Mouse (Mus musculus) stomach, postnatal 0 days (tissue): ENCODE data around the gene Ogdh.
A peak's percentile ranks its signal among the peaks of the same experiment; 100 is the strongest.

Experiments used
- CTCF ChIP-seq: IDR thresholded peaks from 2 replicates; pipeline ENCODE4 v1.5.1; 2016; ENCODE audit warnings: antibody characterized with exemption, low read depth, mild to moderate bottlenecking, moderate library complexity
- EP300 ChIP-seq: optimal IDR thresholded peaks from 2 replicates; pipeline ENCODE3; 2016; ENCODE audit warnings: antibody characterized with exemption

DNA sequence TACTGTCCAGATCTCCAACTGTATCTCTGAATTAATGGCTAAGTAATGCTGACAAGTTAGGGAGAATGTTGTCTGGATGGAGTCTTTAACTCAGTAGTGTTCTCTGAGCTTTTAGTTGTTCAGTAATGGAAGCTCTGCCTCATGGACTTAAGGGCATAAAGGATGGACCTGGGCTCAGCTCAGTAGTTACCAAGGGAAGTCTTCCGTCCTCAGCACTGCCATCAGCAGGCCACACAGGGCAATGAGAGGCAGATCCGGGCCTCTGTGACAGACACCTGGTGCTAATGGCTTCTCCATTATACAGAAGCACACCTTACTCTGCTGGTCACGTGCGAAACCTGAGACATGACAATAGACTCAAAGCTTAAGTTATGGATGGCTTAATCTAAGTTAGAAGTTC lies 45.3 kb downstream of the Ogdh start:
- TF ChIP-seq EP300 (no peak), CTCF (0 out of 2 replicates have a peak, but pooled peaks have one; percentile 7)
